Mouse (Mus musculus) kidney, postnatal 0 days (tissue): Measurements from ENCODE around the gene Gm42791. TPM values are rescaled to one million over a fixed set of nuclear protein-coding genes. Genes with fewer than 3 reads are reported as not detected.

Experiments used
- ATAC-seq: fragments of 200-750 bp; cut with Nextera tagmentation; replicated peaks from 2 replicates; pipeline ENCODE4 v1.8.0; 2017; ENCODE audit warnings: low read depth, moderate number of reproducible peaks, moderate TSS enrichment, moderate library complexity; ENCODE audit not compliant: low FRiP score
- DNase-seq: peaks from one replicate; pipeline ENCODE4 v3.0.0-alpha.2; 2016; ENCODE audit warnings: low spot score
- H3K27ac ChIP-seq: fragments of 300-500 bp; sonication (generic); 2 replicates; pipeline ENCODE4 v1.5.1; 2014; ENCODE audit warnings: mild to moderate bottlenecking
- H3K27me3 ChIP-seq: fragments of 300-500 bp; sonication (generic); 2 replicates; pipeline ENCODE4 v1.6.1; 2014; ENCODE audit warnings: low read length, mixed read lengths; ENCODE audit not compliant: insufficient read depth
- H3K36me3 ChIP-seq: fragments of 300-500 bp; sonication (generic); 2 replicates; pipeline ENCODE4 v1.6.1; 2014; ENCODE audit warnings: low read length, mixed read lengths; ENCODE audit not compliant: insufficient read depth
- H3K4me1 ChIP-seq: fragments of 300-500 bp; sonication (generic); replicated peaks from 2 replicates; pipeline ENCODE4 v1.6.1; 2014; ENCODE audit warnings: antibody characterized with exemption, low read length, mixed read lengths; ENCODE audit not compliant: insufficient read depth
- H3K4me2 ChIP-seq: fragments of 300-500 bp; sonication (generic); 2 replicates; pipeline ENCODE4 v1.6.1; 2014; ENCODE audit warnings: mild to moderate bottlenecking, low read length, moderate library complexity, mixed read lengths
- H3K4me3 ChIP-seq: fragments of 300-500 bp; sonication (generic); replicated peaks from 2 replicates; pipeline ENCODE4 v1.5.1; 2014; ENCODE audit warnings: low read depth, low read length
- H3K9ac ChIP-seq: fragments of 300-500 bp; sonication (generic); 2 replicates; pipeline ENCODE4 v1.6.1; 2014; ENCODE audit warnings: low read depth, low read length
- H3K9me3 ChIP-seq: fragments of 300-500 bp; sonication (generic); replicated peaks from 2 replicates; pipeline ENCODE4 v1.6.1; 2016; ENCODE audit warnings: low read length, inconsistent platforms, mixed read lengths
- CTCF ChIP-seq: IDR thresholded peaks from 2 replicates; pipeline ENCODE4 v1.5.1; 2016; ENCODE audit warnings: antibody characterized with exemption, low read depth, mild to moderate bottlenecking, moderate library complexity
- WGBS: fragments of 180-500 bp; shearing (Covaris S2); extraction: QIAGEN DNeasy Blood & Tissue Kit; methylation state at CpG from one replicate; pipeline ENCODE4 v1.1.7; 2014; 5-methylcytosine and 5-hydroxymethylcytosine counted together
- polyA plus RNA-seq: library from polyadenylated mRNA; unstranded; fragments of >200 nt; fragmentation: Nextera tagmentation; extraction: Ambion mirVana; gene quantifications from 2 replicates; pipeline ENCODE4 v1.2.1, GENCODE M21; 2015

The Gm42791 gene
- 0.22 TPM in 1 of 2 replicates, not detected in the other for polyA plus RNA-seq

GRCm38 (mm10) chr5:148994706-148995414 is at the start of gene Gm42791:
Gm42791 (minus strand) TSS chr5:148995147.
- H3K9me3 ChIP-seq, result no peaks in the 10 kb centered on the region
- ATAC-seq (peak; percentile 83), DNase-seq (peak; percentile 95)
- peaks cover 20% of the 10 kb centered on the region for H3K4me1 ChIP-seq
- no peaks in the 10 kb centered on the region for H3K36me3 ChIP-seq
- H3K27me3 ChIP-seq, result no peaks in the 10 kb centered on the region
- peak within 1 kb of the TSS; percentile 35 for H3K4me3 ChIP-seq
- H3K4me2 ChIP-seq, result peak within 1 kb of the TSS; percentile 77
- H3K9ac ChIP-seq, result peak within 1 kb of the TSS; percentile 61
- TF ChIP-seq CTCF, result no peak
- WGBS, result under 1% methylated on average over 33 of the region's 33 CpGs
- peak within 1 kb of the TSS; percentile 95 for H3K27ac ChIP-seq

- no peak overlapping the region for H3K4me3 ChIP-seq
- DNase-seq, result no peak
- 69% methylated on average over 4 of the region's 4 CpGs for WGBS
- H3K36me3 ChIP-seq, result peaks cover 12% of the 10 kb centered on the region
- H3K4me1 ChIP-seq, result no peaks in the 10 kb centered on the region
- H3K27ac ChIP-seq, result no peak overlapping the region
- H3K9ac ChIP-seq, result no peak overlapping the region
- no peak overlapping the region for H3K4me2 ChIP-seq
- no peaks in the 10 kb centered on the region for H3K9me3 ChIP-seq
- ATAC-seq, result peak; percentile 61
- TF ChIP-seq CTCF, result no peak
- no peaks in the 10 kb centered on the region for H3K27me3 ChIP-seq
Measured at GRCm38 (mm10) chr5:149044067-149044466, 49.1 kb upstream of the Gm42791 start.

GRCm38 (mm10) chr5:149043240-149043639 is 48.3 kb upstream of the Gm42791 start:
- 82% methylated on average over 6 of the region's 6 CpGs for WGBS
- ATAC-seq, result no peak

GRCm38 (mm10) chr5:149039825-149040224 is 44.9 kb upstream of the Gm42791 start:
- 92% methylated on average over 5 of the region's 5 CpGs for WGBS
- Histone ChIP-seq H3K36me3 (no peaks in the 10 kb centered on the region), H3K27ac (no peak overlapping the region), H3K4me3 (no peak overlapping the region), H3K9ac (no peak overlapping the region), H3K27me3 (no peaks in the 10 kb centered on the region), H3K4me2 (no peak overlapping the region), H3K4me1 (no peaks in the 10 kb centered on the region), H3K9me3 (no peaks in the 10 kb centered on the region)
- no peak for ATAC-seq
- peak; percentile 58 for TF ChIP-seq CTCF
- no peak for DNase-seq

More at GRCm38 (mm10) chr5:149043240-149043639, 48.3 kb upstream of the Gm42791 start:
- DNase-seq, result no peak
- Histone ChIP-seq H3K27ac (no peak overlapping the region), H3K27me3 (no peaks in the 10 kb centered on the region), H3K36me3 (peaks cover 12% of the 10 kb centered on the region), H3K4me2 (no peak overlapping the region), H3K4me3 (no peak overlapping the region), H3K9me3 (no peaks in the 10 kb centered on the region), H3K9ac (no peak overlapping the region), H3K4me1 (no peaks in the 10 kb centered on the region)
- TF ChIP-seq CTCF, result no peak

- H3K4me1 ChIP-seq, result no peaks in the 10 kb centered on the region
- no peak overlapping the region for H3K4me2 ChIP-seq
- DNase-seq, result peak; percentile 73
- H3K4me3 ChIP-seq, result no peak overlapping the region
- ATAC-seq, result no peak
- H3K36me3 ChIP-seq, result no peaks in the 10 kb centered on the region
- H3K9ac ChIP-seq, result no peak overlapping the region
- no peaks in the 10 kb centered on the region for H3K27me3 ChIP-seq
- 21% methylated on average over 10 of the region's 10 CpGs for WGBS
- TF ChIP-seq CTCF, result no peak
- no peaks in the 10 kb centered on the region for H3K9me3 ChIP-seq
- H3K27ac ChIP-seq, result no peak overlapping the region
Measured at GRCm38 (mm10) chr5:149037729-149038128, 42.8 kb upstream of the Gm42791 start.

- H3K27ac ChIP-seq, result no peak overlapping the region
- no peak overlapping the region for H3K4me2 ChIP-seq
- H3K9ac ChIP-seq, result no peak overlapping the region
- no peaks in the 10 kb centered on the region for H3K27me3 ChIP-seq
- 93% methylated on average over 3 of the region's 3 CpGs for WGBS
- H3K4me1 ChIP-seq, result peaks cover under 1% of the 10 kb centered on the region; the same call in 1 of the 2 replicates
- H3K9me3 ChIP-seq, result no peaks in the 10 kb centered on the region
- no peak overlapping the region for H3K4me3 ChIP-seq
- H3K36me3 ChIP-seq, result no peaks in the 10 kb centered on the region
- ATAC-seq, result no peak
- peak; percentile 32; the same call in 1 of the 2 replicates for TF ChIP-seq CTCF
- no peak for DNase-seq
Measured at GRCm38 (mm10) chr5:149036920-149037319, 42.0 kb upstream of the Gm42791 start.
